Comparison of ENCODE assay signal across 8 mouse cellular contexts in genomic region chr17:23551416-23551815, GRCm38 (mm10). TPM values are rescaled to one million over a fixed set of nuclear protein-coding genes. Genes with fewer than 3 reads are reported as not detected.
A peak's percentile ranks its signal among the peaks of the same experiment; 100 is the strongest.
DNase-seq lines count a peak whose midpoint lies in the region; ATAC-seq and TF ChIP-seq lines count a peak whose summit lies in the region.

No protein-coding gene starts in this region.

- peaks cover 4% of the 10 kb centered on the region; the same call in 1 of the 2 replicates for H3K36me3 ChIP-seq in heart, postnatal 0 days (replicated peaks; ENCODE audit: control insufficient read depth, insufficient read depth, low read length)
- H3K36me3 ChIP-seq in heart, adult 2 months (ENCODE audit: control insufficient read depth, insufficient read depth, low read length) = no peaks in the 10 kb centered on the region
- H3K36me3 ChIP-seq in hindbrain, embryonic 12.5 days = peaks cover 20% of the 10 kb centered on the region
- H3K36me3 ChIP-seq in midbrain, embryonic 12.5 days = peaks cover 17% of the 10 kb centered on the region

- TF ChIP-seq CTCF in heart, postnatal 0 days (IDR thresholded peaks at IDR 0.05; ENCODE audit: low read depth) = no peak
- TF ChIP-seq CTCF in heart, adult 2 months (IDR thresholded peaks at IDR 0.05) = no peak
- no peak for TF ChIP-seq CTCF in bone marrow macrophage, adult 2 months (IDR thresholded peaks at IDR 0.05; ENCODE audit: low read depth, low read length)

- TF ChIP-seq POLR2A in heart, adult 2 months (IDR thresholded peaks at IDR 0.05; ENCODE audit: insufficient read depth, low read depth, low read length) = no peak
- no peak for TF ChIP-seq POLR2A in bone marrow macrophage, adult 2 months (IDR thresholded peaks at IDR 0.05; ENCODE audit: borderline replicate concordance, low read depth, low read length)

- peak overlapping the region; percentile 71 for H3K4me2 ChIP-seq in heart, postnatal 0 days (ENCODE audit: low read depth, low read length)
- H3K4me2 ChIP-seq in hindbrain, embryonic 12.5 days (replicated peaks) = peak overlapping the region; percentile 72
- peak overlapping the region; percentile 61 for H3K4me2 ChIP-seq in midbrain, embryonic 12.5 days (replicated peaks)

- no peak for ATAC-seq in heart, postnatal 0 days (ENCODE audit: insufficient read depth, low read depth)
- no peak for ATAC-seq in hindbrain, embryonic 12.5 days (ENCODE audit: low FRiP score)
- ATAC-seq in midbrain, embryonic 12.5 days (ENCODE audit: low FRiP score, low read depth) = no peak

- H3K27me3 ChIP-seq in heart, postnatal 0 days (ENCODE audit: control insufficient read depth, insufficient read depth, low read length) = no peaks in the 10 kb centered on the region
- no peaks in the 10 kb centered on the region for H3K27me3 ChIP-seq in heart, adult 2 months (ENCODE audit: control insufficient read depth, insufficient read depth, low read length)
- no peaks in the 10 kb centered on the region for H3K27me3 ChIP-seq in hindbrain, embryonic 12.5 days
- H3K27me3 ChIP-seq in midbrain, embryonic 12.5 days = peaks cover 6% of the 10 kb centered on the region

- no peak for TF ChIP-seq EP300 in heart, postnatal 0 days (IDR thresholded peaks at IDR 0.05; ENCODE audit: low read depth)
- TF ChIP-seq EP300 in heart, adult 2 months (IDR thresholded peaks at IDR 0.05; ENCODE audit: insufficient read depth, low read depth, low read length) = no peak

- H3K9me3 ChIP-seq in heart, postnatal 0 days (replicated peaks; ENCODE audit: control insufficient read depth, low read length) = no peaks in the 10 kb centered on the region
- H3K9me3 ChIP-seq in hindbrain, embryonic 12.5 days (replicated peaks) = no peaks in the 10 kb centered on the region
- no peaks in the 10 kb centered on the region for H3K9me3 ChIP-seq in midbrain, embryonic 12.5 days

- no peak overlapping the region for H3K27ac ChIP-seq in heart, postnatal 0 days (ENCODE audit: low read depth)
- no peak overlapping the region; the same call in 1 of the 2 replicates for H3K27ac ChIP-seq in heart, adult 2 months
- no peak overlapping the region for H3K27ac ChIP-seq in bone marrow macrophage, adult 2 months (ENCODE audit: insufficient read depth, low read depth, low read length)
- H3K27ac ChIP-seq in hindbrain, embryonic 12.5 days = no peak overlapping the region
- H3K27ac ChIP-seq in midbrain, embryonic 12.5 days (replicated peaks) = peak overlapping the region; percentile 65; the same call in 1 of the 2 replicates

- no peaks in the 10 kb centered on the region for H3K79me2 ChIP-seq in heart, adult 2 months (replicated peaks; ENCODE audit: control insufficient read depth, insufficient read depth, low read length)

- H3K4me3 ChIP-seq in heart, postnatal 0 days (ENCODE audit: low read depth, low read length) = peak overlapping the region; percentile 53; the same call in 1 of the 2 replicates
- H3K4me3 ChIP-seq in heart, adult 2 months = no peak overlapping the region
- H3K4me3 ChIP-seq in bone marrow macrophage, adult 2 months (ENCODE audit: insufficient read depth, low read length) = peak overlapping the region; percentile 76
- peak overlapping the region; percentile 51 for H3K4me3 ChIP-seq in hindbrain, embryonic 12.5 days
- H3K4me3 ChIP-seq in midbrain, embryonic 12.5 days = peak overlapping the region; percentile 59

- intact Hi-C loops in heart, adult 2 months (cut with DNase I) = no loop called here

- H3K9ac ChIP-seq in heart, postnatal 0 days (replicated peaks; ENCODE audit: low read depth, low read length) = no peak overlapping the region
- no peak overlapping the region for H3K9ac ChIP-seq in heart, adult 2 months (ENCODE audit: low read depth, low read length)
- H3K9ac ChIP-seq in hindbrain, embryonic 12.5 days = peak overlapping the region; percentile 52
- peak overlapping the region; percentile 59; the same call in 1 of the 2 replicates for H3K9ac ChIP-seq in midbrain, embryonic 12.5 days (replicated peaks)

- H3K4me1 ChIP-seq in heart, postnatal 0 days (ENCODE audit: control insufficient read depth, insufficient read depth) = no peaks in the 10 kb centered on the region; the same call in 1 of the 2 replicates
- H3K4me1 ChIP-seq in heart, adult 2 months (ENCODE audit: control insufficient read depth, insufficient read depth, low read length) = 0 out of 2 replicates have a peak, but pooled peaks cover 1% of the 10 kb centered on the region
- H3K4me1 ChIP-seq in bone marrow macrophage, adult 2 months (ENCODE audit: control insufficient read depth, insufficient read depth, low read length) = peaks cover 8% of the 10 kb centered on the region; the same call in 1 of the 2 replicates
- peaks cover 7% of the 10 kb centered on the region for H3K4me1 ChIP-seq in hindbrain, embryonic 12.5 days
- peaks cover 7% of the 10 kb centered on the region; the same call in 1 of the 2 replicates for H3K4me1 ChIP-seq in midbrain, embryonic 12.5 days

- no peak for DNase-seq in heart, postnatal 0 days (ENCODE audit: low spot score)
- DNase-seq in heart, adult 2 months = no peak
- no peak for DNase-seq in natural killer cell, adult 2 months (ENCODE audit: low spot score in 2 of 2)
- no peak for DNase-seq in thymus, postnatal 25 days
- DNase-seq in layer of hippocampus, postnatal 14 days (ENCODE audit: low spot score in 2 of 2) = no peak

RNA-seq across cellular contexts. Expression of gene Zfp213, which starts 12.6 kb away (rescaled TPM):
- 12.6 and 21.4 TPM in 2 replicates for total RNA-seq in heart, postnatal 0 days (2014; rRNA removed; ENCODE audit: low replicate concordance)
- polyA plus RNA-seq in heart, postnatal 0 days (2015; fragmentation: Nextera tagmentation; extraction: Ambion mirVana) = 9.6 and 9.8 TPM in 2 replicates
- total RNA-seq in heart, adult 2 months (2021) = 1 to 10 TPM; 5.5 to 6.2 TPM
- 8.7 and 9.8 TPM in 2 replicates for polyA plus RNA-seq in heart, adult 2 months (2012; rRNA removed)
- polyA plus RNA-seq in bone marrow macrophage, adult 2 months (2012; ENCODE audit: insufficient read depth, insufficient read length, missing spikeins) = 2.6 and 4.1 TPM in 2 replicates
- 20.8 and 21.3 TPM in 2 replicates for polyA plus RNA-seq in hindbrain, embryonic 12.5 days (2016; fragmentation: Nextera tagmentation; extraction: Ambion mirVana)
- polyA plus RNA-seq in midbrain, embryonic 12.5 days (2016; fragmentation: Nextera tagmentation; extraction: Ambion mirVana) = 21.8 and 22.4 TPM in 2 replicates
- total RNA-seq in layer of hippocampus, postnatal 14 days (2021) = 1 to 10 TPM; 4.6 to 6.5 TPM

RNA-seq across cellular contexts. Expression of gene Zfp13, which starts 47.9 kb away (rescaled TPM):
- 17.9 and 18.5 TPM in 2 replicates for total RNA-seq in heart, postnatal 0 days (2014; rRNA removed; ENCODE audit: low replicate concordance)
- polyA plus RNA-seq in heart, postnatal 0 days (2015; fragmentation: Nextera tagmentation; extraction: Ambion mirVana) = 5.3 and 6.4 TPM in 2 replicates
- total RNA-seq in heart, adult 2 months (2021) = 1 to 10 TPM; 2.2 to 2.8 TPM
- 3.2 and 3.6 TPM in 2 replicates for polyA plus RNA-seq in heart, adult 2 months (2012; rRNA removed)
- 1.2 and 1.3 TPM in 2 replicates for polyA plus RNA-seq in bone marrow macrophage, adult 2 months (2012; ENCODE audit: insufficient read depth, insufficient read length, missing spikeins)
- 24.9 and 26.1 TPM in 2 replicates for polyA plus RNA-seq in hindbrain, embryonic 12.5 days (2016; fragmentation: Nextera tagmentation; extraction: Ambion mirVana)
- polyA plus RNA-seq in midbrain, embryonic 12.5 days (2016; fragmentation: Nextera tagmentation; extraction: Ambion mirVana) = 24.1 and 25.9 TPM in 2 replicates
- 10 to 100 TPM; 29.8 to 30.1 TPM for total RNA-seq in layer of hippocampus, postnatal 14 days (2021)

RNA-seq across cellular contexts. Expression of gene Zscan10, which starts 49.2 kb away (rescaled TPM):
- not detected in 2 replicates for total RNA-seq in heart, postnatal 0 days (2014; rRNA removed; ENCODE audit: low replicate concordance)
- not detected in 2 replicates for polyA plus RNA-seq in heart, postnatal 0 days (2015; fragmentation: Nextera tagmentation; extraction: Ambion mirVana)
- not detected for total RNA-seq in heart, adult 2 months (2021)
- polyA plus RNA-seq in heart, adult 2 months (2012; rRNA removed) = not detected in 2 replicates
- polyA plus RNA-seq in bone marrow macrophage, adult 2 months (2012; ENCODE audit: insufficient read depth, insufficient read length, missing spikeins) = not detected in 2 replicates
- 0.46 and 0.93 TPM in 2 replicates for polyA plus RNA-seq in hindbrain, embryonic 12.5 days (2016; fragmentation: Nextera tagmentation; extraction: Ambion mirVana)
- 0.16 TPM in 1 of 2 replicates, not detected in the other for polyA plus RNA-seq in midbrain, embryonic 12.5 days (2016; fragmentation: Nextera tagmentation; extraction: Ambion mirVana)
- under 1 TPM in 1 of 2 experiments, not detected in 1; 0.36 TPM for total RNA-seq in layer of hippocampus, postnatal 14 days (2021)

Comparison
In these comparisons a context has a peak if more than half of its experiments do, and no peak if none do; other contexts are left out.
1. H3K9ac ChIP-seq: peak in hindbrain, embryonic 12.5 days (single experiment) and midbrain, embryonic 12.5 days (single experiment); none in heart, postnatal 0 days (single experiment) and heart, adult 2 months (single experiment).
2. Peak in every context shown above with its lines, with median percentiles within 50 percentile points of each other: H3K4me2 ChIP-seq.